Mouse (Mus musculus): ENCODE measurements around the gene Btrc. TPM values are rescaled to one million over a fixed set of nuclear protein-coding genes. Genes with fewer than 3 reads are reported as not detected.
A peak's percentile ranks its signal among the peaks of the same experiment; 100 is the strongest.

The Btrc gene
- polyA plus RNA-seq, 1 experiment, result 11.2 TPM

DNA sequence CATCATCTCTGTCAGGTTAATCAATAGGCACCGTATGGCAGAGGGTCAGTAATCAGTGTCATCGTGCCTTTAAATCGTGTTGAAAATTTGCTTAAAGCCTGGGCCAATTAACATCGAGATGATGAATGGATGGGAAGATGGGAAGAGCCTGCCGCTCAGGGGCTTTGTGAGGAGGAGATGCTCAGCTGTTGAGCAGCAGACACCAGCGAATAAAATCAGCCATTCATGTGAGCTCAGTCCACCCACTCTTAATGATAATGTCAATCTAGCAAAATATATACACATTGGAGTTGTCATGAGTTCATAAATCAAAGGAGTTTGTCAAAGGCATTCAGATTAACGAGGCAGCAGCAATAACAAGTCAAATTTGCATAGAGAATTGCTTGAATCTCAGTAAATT is 83.1 kb downstream of the Btrc start:
- Histone ChIP-seq H3K27ac (ENCODE audit: insufficient read depth, low read length) (no peak overlapping the region), H3K4me3 (ENCODE audit: extremely low read depth, insufficient read depth, insufficient read length) (peak overlapping the region; percentile 8; the same call in 1 of the 2 replicates), H3K27me3 (ENCODE audit: control insufficient read depth, insufficient read depth, low read length) (no peaks in the 10 kb centered on the region), H3K4me1 (ENCODE audit: control insufficient read depth, insufficient read depth, insufficient read length) (no peaks in the 10 kb centered on the region), H3K36me3 (ENCODE audit: control insufficient read depth, insufficient read depth, low read length) (no peaks in the 10 kb centered on the region)
- WGBS, result 88% methylated on average over 7 of the region's 7 CpGs
- TF ChIP-seq POLR2A (IDR thresholded peaks at IDR 0.05; ENCODE audit: low read depth, low read length) (no peak), CTCF (IDR thresholded peaks at IDR 0.05; ENCODE audit: extremely low read depth, insufficient read depth, insufficient read length, insufficient replicate concordance) (no peak)
- no peak for DNase-seq (ENCODE audit: low read depth in 1 of 2, low spot score in 2 of 2)

DNA sequence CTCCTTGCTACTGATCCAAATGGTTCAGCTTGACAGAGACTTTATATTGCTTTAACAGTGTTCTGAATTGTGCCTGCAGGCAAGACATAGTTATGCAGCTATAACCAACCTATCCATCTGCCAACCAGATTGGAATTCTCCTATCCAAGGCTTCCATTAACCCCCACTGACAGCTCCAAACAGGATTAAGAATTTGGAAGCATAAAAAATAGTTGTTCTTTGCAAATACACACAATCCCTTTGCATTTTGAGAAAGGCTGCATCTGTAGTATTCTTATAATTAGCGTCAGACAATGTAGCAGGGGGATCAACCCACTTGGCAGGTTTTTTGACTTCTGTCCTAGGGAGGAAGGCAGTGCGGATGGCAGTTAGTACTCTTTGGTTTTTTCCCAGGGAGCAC is 83.7 kb downstream of the Btrc start:
- TF ChIP-seq POLR2A (IDR thresholded peaks at IDR 0.05; ENCODE audit: low read depth, low read length) (no peak), CTCF (IDR thresholded peaks at IDR 0.05; ENCODE audit: extremely low read depth, insufficient read depth, insufficient read length, insufficient replicate concordance) (no peak)
- 91% methylated on average over 2 of the region's 2 CpGs for WGBS
- H3K36me3 ChIP-seq (ENCODE audit: control insufficient read depth, insufficient read depth, low read length), result no peaks in the 10 kb centered on the region
- DNase-seq (ENCODE audit: low read depth in 1 of 2, low spot score in 2 of 2), result no peak
- H3K27ac ChIP-seq (ENCODE audit: insufficient read depth, low read length), result no peak overlapping the region
- H3K4me1 ChIP-seq (ENCODE audit: control insufficient read depth, insufficient read depth, insufficient read length), result no peaks in the 10 kb centered on the region
- H3K4me3 ChIP-seq (ENCODE audit: extremely low read depth, insufficient read depth, insufficient read length), result no peak overlapping the region; the same call in 1 of the 2 replicates
- H3K27me3 ChIP-seq (ENCODE audit: control insufficient read depth, insufficient read depth, low read length), result no peaks in the 10 kb centered on the region

DNA sequence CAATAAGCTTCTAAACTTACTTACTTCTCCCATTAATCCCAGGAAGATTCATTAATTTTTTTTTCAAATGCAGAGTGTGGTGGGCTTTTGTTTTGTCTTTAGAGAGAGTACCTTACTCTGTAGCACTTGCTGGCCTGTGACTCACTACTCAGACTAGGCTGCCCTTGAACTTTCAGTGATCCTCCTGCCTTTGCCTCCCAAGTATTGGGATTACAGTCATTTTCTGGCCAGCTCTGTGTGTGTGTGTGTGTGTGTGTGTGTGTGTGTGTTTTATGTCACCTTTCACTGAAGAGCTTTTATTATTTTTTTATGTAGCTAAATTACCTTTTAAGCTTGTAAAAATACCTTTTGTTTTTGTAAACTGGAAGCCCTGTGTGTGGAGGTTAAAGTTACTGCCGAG is 84.4 kb downstream of the Btrc start:
- H3K36me3 ChIP-seq (ENCODE audit: control insufficient read depth, insufficient read depth, low read length), result no peaks in the 10 kb centered on the region
- H3K4me3 ChIP-seq (ENCODE audit: extremely low read depth, insufficient read depth, insufficient read length), result no peak overlapping the region
- 88% methylated on average over 1 of the region's 1 CpGs for WGBS
- H3K4me1 ChIP-seq (ENCODE audit: control insufficient read depth, insufficient read depth, insufficient read length), result no peaks in the 10 kb centered on the region
- H3K27me3 ChIP-seq (ENCODE audit: control insufficient read depth, insufficient read depth, low read length), result no peaks in the 10 kb centered on the region
- TF ChIP-seq POLR2A (IDR thresholded peaks at IDR 0.05; ENCODE audit: low read depth, low read length) (no peak), CTCF (IDR thresholded peaks at IDR 0.05; ENCODE audit: extremely low read depth, insufficient read depth, insufficient read length, insufficient replicate concordance) (no peak)
- DNase-seq (ENCODE audit: low read depth in 1 of 2, low spot score in 2 of 2), result no peak
- H3K27ac ChIP-seq (ENCODE audit: insufficient read depth, low read length), result no peak overlapping the region

DNA sequence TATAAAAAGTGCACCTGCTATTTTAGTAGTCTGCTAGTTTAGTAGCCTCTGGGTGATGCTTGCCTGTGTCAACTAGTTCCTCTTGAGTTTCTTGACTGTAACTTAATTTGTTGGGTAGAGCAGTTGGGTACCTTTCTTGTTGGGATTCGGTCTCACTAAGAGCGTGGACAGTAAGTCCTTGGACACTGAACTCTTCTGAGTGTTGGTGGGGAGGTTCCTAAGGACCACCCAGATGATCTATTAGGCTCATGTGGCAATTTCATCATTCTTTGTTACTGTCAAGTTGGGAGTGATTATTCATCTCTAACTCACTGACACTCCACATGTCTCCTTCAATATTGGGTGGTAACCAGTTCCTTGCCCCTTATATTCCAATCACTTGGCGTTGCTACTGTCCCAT is 90.9 kb downstream of the Btrc start:
- no peak overlapping the region for H3K4me3 ChIP-seq (ENCODE audit: extremely low read depth, insufficient read depth, insufficient read length)
- peaks cover 1% of the 10 kb centered on the region; the same call in 1 of the 2 replicates for H3K36me3 ChIP-seq (ENCODE audit: control insufficient read depth, insufficient read depth, low read length)
- no peaks in the 10 kb centered on the region for H3K4me1 ChIP-seq (ENCODE audit: control insufficient read depth, insufficient read depth, insufficient read length)
- 97% methylated on average over 3 of the region's 3 CpGs for WGBS
- H3K27ac ChIP-seq (ENCODE audit: insufficient read depth, low read length), result no peak overlapping the region
- no peak for TF ChIP-seq POLR2A (IDR thresholded peaks at IDR 0.05; ENCODE audit: low read depth, low read length)
- no peak for TF ChIP-seq CTCF (IDR thresholded peaks at IDR 0.05; ENCODE audit: extremely low read depth, insufficient read depth, insufficient read length, insufficient replicate concordance)
- H3K27me3 ChIP-seq (ENCODE audit: control insufficient read depth, insufficient read depth, low read length), result no peaks in the 10 kb centered on the region
- no peak for DNase-seq (ENCODE audit: low read depth in 1 of 2, low spot score in 2 of 2)

DNA sequence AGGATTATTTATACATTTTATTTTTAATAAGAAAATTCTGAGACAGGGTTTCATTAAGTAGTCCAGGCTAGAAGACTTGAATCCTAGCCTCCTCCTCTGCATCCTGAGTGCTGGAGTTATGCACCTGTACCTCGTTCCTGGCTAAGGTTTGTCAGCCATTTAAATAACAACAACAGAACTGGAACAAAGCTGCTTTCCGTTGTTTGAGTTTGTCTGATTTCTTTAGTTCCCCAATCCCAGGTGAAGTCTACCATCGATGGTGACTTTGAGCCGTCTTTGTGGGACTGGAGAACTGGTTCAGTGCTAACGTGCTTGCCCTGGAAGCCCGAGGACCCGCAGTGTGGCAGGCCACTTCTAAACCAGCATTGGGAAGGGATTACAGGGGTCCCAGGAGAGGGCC is 93.4 kb downstream of the Btrc start:
- Histone ChIP-seq H3K4me3 (ENCODE audit: extremely low read depth, insufficient read depth, insufficient read length) (no peak overlapping the region), H3K4me1 (ENCODE audit: control insufficient read depth, insufficient read depth, insufficient read length) (no peaks in the 10 kb centered on the region), H3K27ac (ENCODE audit: insufficient read depth, low read length) (no peak overlapping the region), H3K36me3 (ENCODE audit: control insufficient read depth, insufficient read depth, low read length) (peaks cover 1% of the 10 kb centered on the region; the same call in 1 of the 2 replicates), H3K27me3 (ENCODE audit: control insufficient read depth, insufficient read depth, low read length) (no peaks in the 10 kb centered on the region)
- DNase-seq (ENCODE audit: low read depth in 1 of 2, low spot score in 2 of 2), result no peak
- 95% methylated on average over 7 of the region's 7 CpGs for WGBS
- TF ChIP-seq POLR2A (IDR thresholded peaks at IDR 0.05; ENCODE audit: low read depth, low read length), result no peak
- no peak for TF ChIP-seq CTCF (IDR thresholded peaks at IDR 0.05; ENCODE audit: extremely low read depth, insufficient read depth, insufficient read length, insufficient replicate concordance)

DNA sequence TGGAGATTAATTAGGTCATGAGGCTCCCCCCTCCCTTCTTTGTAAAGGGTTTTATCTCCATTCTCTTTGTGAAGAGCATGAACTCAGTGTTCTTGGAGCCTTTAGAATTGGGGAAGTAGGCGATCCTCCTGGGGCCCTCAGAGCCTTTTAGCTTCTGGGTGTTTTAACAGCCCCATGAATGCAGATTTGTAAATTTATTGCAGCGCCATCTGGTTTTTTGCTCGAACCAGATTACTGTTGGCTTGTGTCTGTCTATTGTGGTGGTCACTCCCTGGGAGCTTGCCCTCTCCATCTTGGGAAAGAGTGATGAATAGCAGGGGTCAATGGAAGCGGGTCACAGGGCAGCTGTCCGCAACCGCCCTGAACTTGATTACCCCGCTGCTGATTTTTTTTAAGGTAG is 95.2 kb downstream of the Btrc start:
- 68% methylated on average over 7 of the region's 7 CpGs for WGBS
- Histone ChIP-seq H3K27me3 (ENCODE audit: control insufficient read depth, insufficient read depth, low read length) (no peaks in the 10 kb centered on the region), H3K36me3 (ENCODE audit: control insufficient read depth, insufficient read depth, low read length) (peaks cover 1% of the 10 kb centered on the region; the same call in 1 of the 2 replicates), H3K4me1 (ENCODE audit: control insufficient read depth, insufficient read depth, insufficient read length) (no peaks in the 10 kb centered on the region), H3K4me3 (ENCODE audit: extremely low read depth, insufficient read depth, insufficient read length) (no peak overlapping the region), H3K27ac (ENCODE audit: insufficient read depth, low read length) (no peak overlapping the region)
- TF ChIP-seq POLR2A (IDR thresholded peaks at IDR 0.05; ENCODE audit: low read depth, low read length) (no peak), CTCF (IDR thresholded peaks at IDR 0.05; ENCODE audit: extremely low read depth, insufficient read depth, insufficient read length, insufficient replicate concordance) (no peak)
- DNase-seq (ENCODE audit: low read depth in 1 of 2, low spot score in 2 of 2), result no peak

DNA sequence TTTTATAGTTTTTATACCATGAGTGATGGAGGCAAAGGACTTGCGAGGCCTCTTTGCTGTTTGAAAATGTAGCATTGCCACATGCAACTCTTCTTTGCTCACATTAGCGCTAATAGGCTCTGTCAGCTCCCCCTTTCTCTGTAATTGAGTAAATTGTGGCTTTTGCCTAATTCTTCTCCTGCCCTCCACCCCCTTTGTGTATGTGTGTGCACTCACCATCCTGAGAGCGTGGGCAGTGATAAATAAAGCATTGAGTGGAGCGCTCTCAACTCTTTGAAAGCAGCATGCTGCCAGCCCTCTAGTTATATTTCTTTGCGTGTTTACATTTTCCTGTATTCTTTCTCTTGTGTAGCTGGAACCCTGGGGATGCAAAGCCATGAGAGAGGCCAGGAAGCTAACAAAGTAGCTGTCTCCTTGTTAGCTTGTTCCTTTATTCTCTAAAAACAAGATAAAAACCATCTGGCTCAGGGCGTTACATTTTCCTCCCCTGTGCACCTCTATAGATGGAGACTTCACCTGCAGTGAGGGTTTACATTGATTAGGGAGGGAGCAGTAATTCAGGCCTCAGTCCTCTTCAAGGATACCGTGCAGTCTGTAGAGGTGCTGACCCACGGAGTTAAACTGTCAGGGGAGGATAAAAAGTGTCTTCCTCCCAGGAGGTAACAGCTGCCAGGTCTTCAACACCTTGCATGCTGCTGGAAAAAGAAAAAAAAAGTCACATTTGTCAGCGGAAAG is 96.6 kb downstream of the Btrc start:
- TF ChIP-seq POLR2A (IDR thresholded peaks at IDR 0.05; ENCODE audit: low read depth, low read length) (no peak), CTCF (IDR thresholded peaks at IDR 0.05; ENCODE audit: extremely low read depth, insufficient read depth, insufficient read length, insufficient replicate concordance) (no peak)
- peaks cover 1% of the 10 kb centered on the region; the same call in 1 of the 2 replicates for H3K36me3 ChIP-seq (ENCODE audit: control insufficient read depth, insufficient read depth, low read length)
- 90% methylated on average over 9 of the region's 9 CpGs for WGBS
- no peak for DNase-seq (ENCODE audit: low read depth in 1 of 2, low spot score in 2 of 2)
- H3K4me3 ChIP-seq (ENCODE audit: extremely low read depth, insufficient read depth, insufficient read length), result no peak overlapping the region
- H3K4me1 ChIP-seq (ENCODE audit: control insufficient read depth, insufficient read depth, insufficient read length), result no peaks in the 10 kb centered on the region
- no peak overlapping the region for H3K27ac ChIP-seq (ENCODE audit: insufficient read depth, low read length)
- H3K27me3 ChIP-seq (ENCODE audit: control insufficient read depth, insufficient read depth, low read length), result no peaks in the 10 kb centered on the region

Data from spleen, adult 2 months (tissue).